Mouse (Mus musculus) urinary bladder, adult 18-20 months (tissue): ENCODE measurements around the gene Sf3b3.
A peak's percentile ranks its signal among the peaks of the same experiment; 100 is the strongest.
"Not testable (repeated sequence)": the region's sequence is repeated elsewhere in the genome, so short reads cannot be mapped to it uniquely, and the experiment has no call there.

Experiments
- DNase-seq, 2 experiments: peaks; one replicate each; pipeline ENCODE4 v3.0.0; 2022; ENCODE audit warnings: low spot score in 2 of 2, mixed read lengths in 2 of 2

Sf3b3 gene

GRCm38 (mm10) chr8:110846405-110847170 is at the start of gene Sf3b3, which contains the start of gene Cog4:
Gene Sf3b3, minus strand, starts transcription at chr8:110846787.
Gene Cog4, plus strand, starts transcription at chr8:110846600.
- peak; percentile 75 to 79 for DNase-seq

GRCm38 (mm10) chr8:110895812-110896211 is 49.2 kb upstream of the Sf3b3 start:
- no peak for DNase-seq

- no peak for DNase-seq
These were observed 48.7 kb upstream of the Sf3b3 start for GRCm38 (mm10) chr8:110895254-110895653.

GRCm38 (mm10) chr8:110894851-110895250 is 48.3 kb upstream of the Sf3b3 start:
- no peak for DNase-seq

- no peak for DNase-seq
These were observed 46.3 kb upstream of the Sf3b3 start for GRCm38 (mm10) chr8:110892913-110893312.

- DNase-seq = no peak
These were observed 45.5 kb upstream of the Sf3b3 start for GRCm38 (mm10) chr8:110892040-110892439.

- DNase-seq = no peak
These were observed 43.4 kb upstream of the Sf3b3 start for GRCm38 (mm10) chr8:110889904-110890470.

GRCm38 (mm10) chr8:110888860-110889259 is 42.3 kb upstream of the Sf3b3 start:
- no peak for DNase-seq

GRCm38 (mm10) chr8:110888441-110888840 is 41.9 kb upstream of the Sf3b3 start:
- DNase-seq = no peak

GRCm38 (mm10) chr8:110887551-110887950 is 41.0 kb upstream of the Sf3b3 start:
- no peak for DNase-seq

- no peak for DNase-seq
These were observed 40.0 kb upstream of the Sf3b3 start for GRCm38 (mm10) chr8:110886634-110887033.

- DNase-seq = no peak
These were observed 37.2 kb upstream of the Sf3b3 start for GRCm38 (mm10) chr8:110883824-110884223.

- no peak for DNase-seq
These were observed 35.2 kb upstream of the Sf3b3 start for GRCm38 (mm10) chr8:110881741-110882310.

GRCm38 (mm10) chr8:110877862-110878261 is 31.3 kb upstream of the Sf3b3 start:
- no peak for DNase-seq

GRCm38 (mm10) chr8:110870501-110870900 is 23.9 kb upstream of the Sf3b3 start:
- no peak for DNase-seq

- DNase-seq = not testable (repeated sequence)
These were observed 14.9 kb upstream of the Sf3b3 start for GRCm38 (mm10) chr8:110861347-110862025.

- DNase-seq = no peak
These were observed 13.3 kb upstream of the Sf3b3 start for GRCm38 (mm10) chr8:110859651-110860501.

- DNase-seq = no peak
These were observed 10.3 kb upstream of the Sf3b3 start for GRCm38 (mm10) chr8:110856760-110857461.

GRCm38 (mm10) chr8:110856073-110856472 is 9.5 kb upstream of the Sf3b3 start:
- DNase-seq = not testable (repeated sequence)

GRCm38 (mm10) chr8:110851186-110851585 is 4.6 kb upstream of the Sf3b3 start:
- no peak for DNase-seq
